Mouse (Mus musculus) lung, postnatal 25 days (tissue): ENCODE results near the gene Cyb5d1.
"Not testable (repeated sequence)": the region's sequence is repeated elsewhere in the genome, so short reads cannot be mapped to it uniquely, and the experiment has no call there.

Experiments used
- DNase-seq: peaks from one replicate; pipeline ENCODE4 v3.0.0; 2022; ENCODE audit warnings: low spot score

Cyb5d1 gene

GRCm38 (mm10) chr11:69403691-69404594 lies 8.5 kb upstream of the Cyb5d1 start:
- no peak for DNase-seq

DNA sequence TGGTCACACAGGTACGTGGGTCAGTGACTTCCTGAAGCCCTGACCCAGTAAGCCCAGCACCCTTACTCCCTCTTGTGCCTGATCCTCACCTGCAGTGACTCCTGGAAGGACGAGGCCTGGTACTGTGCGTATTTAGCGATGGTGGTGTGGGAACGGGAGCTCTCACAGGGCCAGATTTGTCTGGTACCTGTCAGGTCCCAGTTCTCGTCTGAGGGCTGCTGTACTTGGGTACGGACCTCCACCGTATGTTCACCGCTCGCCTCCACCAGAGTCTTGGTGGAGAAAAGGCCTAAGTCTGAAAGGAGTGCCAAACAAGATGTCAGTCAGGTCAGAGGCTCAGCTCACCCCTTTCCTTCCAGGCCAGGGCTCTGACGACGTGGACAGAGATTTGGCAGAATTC lies 6.6 kb upstream of the Cyb5d1 start:
- DNase-seq: no peak

DNA sequence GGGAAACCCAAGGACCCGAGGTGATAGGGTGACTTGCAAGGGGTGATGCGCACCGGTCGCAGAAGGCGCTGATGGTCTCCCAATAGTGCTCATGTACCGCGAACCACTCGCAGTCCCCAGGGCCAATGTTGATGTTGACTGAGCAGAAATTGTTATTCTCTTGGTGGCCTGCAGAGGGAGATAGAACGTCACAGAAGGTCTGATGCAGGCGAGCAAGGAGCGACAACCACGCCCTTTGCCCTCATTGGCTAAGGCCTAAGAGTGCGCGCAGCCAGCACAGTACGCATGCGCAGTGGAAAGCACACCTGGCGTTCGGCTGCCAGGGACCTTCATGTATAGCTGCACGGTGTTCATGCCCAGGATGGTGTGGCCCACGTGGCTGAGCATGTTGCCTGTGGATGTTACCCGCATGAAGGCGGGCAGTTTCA lies 5.8 kb upstream of the Cyb5d1 start:
- peak; percentile 95 for DNase-seq

DNA sequence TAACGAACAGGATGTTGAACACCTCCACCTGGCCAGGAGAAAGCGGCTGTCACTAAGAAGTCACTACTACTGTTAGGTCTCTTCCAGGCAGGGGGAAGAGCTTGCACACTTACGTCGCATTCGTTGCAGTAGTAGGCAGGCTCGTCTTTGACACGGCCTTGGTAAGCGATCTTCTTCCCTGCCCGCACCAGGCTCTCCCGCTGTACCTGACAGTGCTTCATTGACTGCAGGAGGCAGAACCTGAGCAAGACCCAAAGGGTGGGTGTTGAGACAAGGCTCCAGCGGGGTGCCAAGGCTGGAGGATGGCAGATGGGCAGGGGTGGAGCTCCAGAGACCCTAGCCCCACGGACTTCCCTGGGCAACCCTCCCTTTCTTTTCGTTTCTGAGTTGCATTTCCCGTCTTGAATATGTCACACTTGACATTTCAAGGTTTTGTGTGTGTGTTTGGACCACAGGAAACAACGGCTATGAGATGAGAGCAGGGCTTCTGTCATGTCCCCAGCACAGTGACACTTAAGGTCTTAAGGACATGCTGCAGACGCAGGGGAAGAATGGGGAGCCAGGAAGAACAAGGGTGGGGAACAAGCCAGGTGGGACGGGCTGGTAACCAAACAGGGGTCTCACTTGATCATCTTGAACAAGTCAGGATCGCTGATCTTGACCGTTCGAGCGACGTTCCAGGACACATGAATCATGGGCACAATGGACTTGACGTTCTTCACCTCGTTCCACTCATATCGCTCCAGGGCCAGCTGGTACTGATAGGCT lies 4.8 kb upstream of the Cyb5d1 start:
- no peak for DNase-seq

DNA sequence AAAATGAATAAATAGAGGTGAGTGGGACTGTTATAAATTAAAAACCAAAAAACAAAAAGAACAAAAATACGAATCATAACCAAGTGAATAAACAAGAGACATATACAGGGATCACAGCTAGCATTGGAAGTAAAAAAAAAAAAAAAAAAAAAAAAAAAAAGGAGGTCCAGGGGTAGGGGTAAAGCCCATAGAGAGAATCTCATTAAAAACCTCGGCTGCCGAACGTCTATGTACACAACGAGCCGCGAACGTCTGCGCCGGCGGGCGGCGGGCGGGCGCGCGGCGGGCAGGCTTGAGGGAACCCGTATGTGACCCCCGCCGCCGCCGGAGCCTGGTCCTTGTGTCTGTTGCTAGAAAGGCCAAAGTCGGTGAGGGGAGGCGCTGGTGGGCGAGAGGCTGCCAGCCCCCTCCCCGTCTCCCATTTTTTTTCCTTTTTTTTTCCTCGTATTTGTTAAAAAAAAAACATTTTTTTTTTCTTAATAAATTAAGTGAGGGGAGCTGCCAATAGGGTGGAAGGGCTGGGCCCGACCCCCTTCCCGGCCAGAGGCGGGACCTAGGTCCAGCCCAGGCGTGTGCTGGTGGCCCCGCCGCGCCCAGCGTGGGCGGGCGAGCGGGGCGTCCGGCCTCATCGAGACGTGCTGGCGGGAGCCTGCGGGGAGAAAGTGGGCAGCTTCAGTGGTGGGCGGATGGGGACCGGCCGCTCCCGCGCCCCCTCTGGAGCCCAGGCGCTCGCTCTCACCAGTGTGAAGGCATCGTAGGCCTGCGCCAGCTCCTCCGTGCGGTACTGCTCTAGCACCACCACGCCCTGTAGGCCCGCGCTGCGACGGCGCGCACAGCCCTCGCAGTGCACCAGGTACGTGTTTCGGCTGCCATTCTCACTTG lies 4.0 kb upstream of the Cyb5d1 start:
- DNase-seq: no peak

DNA sequence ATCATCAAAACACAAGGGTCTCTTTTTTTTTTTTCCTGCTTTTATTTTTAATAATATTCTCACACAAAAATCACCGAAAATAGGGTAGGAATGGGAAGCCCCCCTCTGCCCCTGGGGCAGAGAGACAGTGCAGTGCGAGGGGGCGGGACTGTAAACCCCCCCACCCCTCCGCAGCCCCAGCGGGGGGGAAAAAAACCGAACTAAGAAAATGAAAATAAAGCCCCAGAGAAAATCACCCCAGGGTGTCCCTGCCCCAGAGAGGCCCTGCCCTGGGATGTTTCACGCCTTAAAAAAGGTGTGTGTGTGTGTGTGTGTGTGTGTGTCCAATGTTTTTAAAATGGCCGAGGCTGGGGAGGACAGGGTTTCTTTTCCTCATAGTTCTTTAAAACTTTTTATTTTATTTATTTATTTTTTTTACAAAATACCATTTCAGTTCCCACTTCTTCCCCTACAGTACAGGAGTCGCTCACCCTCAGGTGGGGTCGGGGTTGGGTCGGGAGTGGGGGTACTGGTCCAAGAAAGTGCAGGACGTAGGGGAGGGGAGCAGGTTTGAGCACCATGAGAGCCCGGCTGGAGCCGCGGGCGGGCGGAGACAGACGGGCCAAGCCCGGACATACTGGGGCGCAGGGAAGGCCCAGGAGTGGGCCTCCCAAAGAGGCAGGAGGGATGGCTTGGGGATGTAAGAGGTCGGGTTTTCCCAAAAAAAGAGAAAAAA lies 3.2 kb upstream of the Cyb5d1 start:
- DNase-seq: no peak

GRCm38 (mm10) chr11:69398059-69398458 lies 2.6 kb upstream of the Cyb5d1 start, which contains the start of gene Tmem88:
Gene Tmem88, minus strand, starts transcription at chr11:69398234.
- no peak for DNase-seq

- DNase-seq: no peak
These were observed 2.2 kb upstream of the Cyb5d1 start for GRCm38 (mm10) chr11:69397581-69398057.

GRCm38 (mm10) chr11:69396772-69397171 lies 1.3 kb upstream of the Cyb5d1 start:
- DNase-seq: no peak

DNA sequence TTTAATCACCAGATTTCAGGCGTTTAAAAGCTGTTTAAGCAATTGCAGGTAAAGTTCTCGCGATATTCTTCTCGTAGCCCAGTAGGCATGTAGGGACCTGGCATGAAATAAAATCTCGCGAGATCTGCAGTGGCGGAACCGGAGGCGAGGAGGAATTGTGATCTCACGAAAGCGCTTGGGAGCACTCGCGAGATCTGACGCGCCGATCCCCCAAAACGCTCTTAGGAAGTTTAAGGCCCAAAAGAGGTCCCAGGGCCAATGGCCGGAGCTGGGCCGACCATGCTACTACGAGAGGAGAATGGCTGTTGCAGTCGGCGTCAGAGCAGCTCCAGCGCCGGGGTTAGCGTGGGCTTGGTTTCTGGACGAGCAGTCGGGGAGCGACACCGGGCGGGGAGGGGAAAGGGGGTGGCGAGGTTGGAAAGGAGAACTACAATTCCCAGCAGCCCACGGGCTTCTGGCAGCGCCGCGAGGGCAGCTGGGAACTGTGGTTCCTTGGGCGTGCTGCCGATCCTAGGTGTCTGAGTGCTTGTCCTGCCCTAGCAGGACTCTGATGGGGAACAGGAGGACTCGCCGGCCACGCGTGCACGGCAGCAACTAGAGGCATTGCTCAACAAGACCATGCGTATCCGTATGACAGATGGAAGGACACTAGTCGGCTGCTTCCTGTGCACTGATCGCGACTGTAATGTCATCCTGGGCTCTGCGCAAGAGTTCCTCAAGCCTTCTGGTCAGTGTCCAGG lies 373 bp upstream of the Cyb5d1 start:
- peak; percentile 99 for DNase-seq

DNA sequence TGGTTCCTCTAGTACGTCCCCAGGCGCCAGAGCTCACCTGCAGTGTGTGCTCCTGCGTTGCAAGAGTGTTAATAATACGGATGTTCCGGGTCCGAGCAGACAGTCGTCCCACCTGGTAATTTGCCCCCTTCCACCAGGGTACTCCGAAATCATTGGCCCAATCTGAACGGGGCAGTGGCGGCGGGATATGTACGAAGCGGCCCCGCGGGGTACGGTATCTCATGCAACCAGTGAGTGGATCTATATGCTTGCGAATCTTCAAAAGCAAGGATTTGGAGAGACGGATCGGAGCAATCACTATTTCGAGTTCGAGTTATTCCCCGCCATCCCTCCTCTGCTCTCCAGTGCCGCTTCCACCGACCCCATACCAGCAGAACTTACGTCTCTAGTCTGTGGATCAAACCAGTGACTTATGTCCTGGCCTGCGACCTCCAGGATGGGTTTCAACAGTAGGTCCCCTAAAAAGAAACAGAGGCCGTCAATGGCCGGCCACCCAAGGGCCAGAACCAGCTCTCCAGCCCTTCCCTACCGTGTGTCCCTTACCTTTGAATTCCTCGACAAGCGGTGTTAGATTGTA lies 752 bp downstream of the Cyb5d1 start:
- DNase-seq: not testable (repeated sequence)

- DNase-seq: peak; percentile 85
These were observed 4.9 kb downstream of the Cyb5d1 start for GRCm38 (mm10) chr11:69390400-69391034.

- no peak for DNase-seq
These were observed 5.7 kb downstream of the Cyb5d1 start for GRCm38 (mm10) chr11:69389531-69390399.

DNA sequence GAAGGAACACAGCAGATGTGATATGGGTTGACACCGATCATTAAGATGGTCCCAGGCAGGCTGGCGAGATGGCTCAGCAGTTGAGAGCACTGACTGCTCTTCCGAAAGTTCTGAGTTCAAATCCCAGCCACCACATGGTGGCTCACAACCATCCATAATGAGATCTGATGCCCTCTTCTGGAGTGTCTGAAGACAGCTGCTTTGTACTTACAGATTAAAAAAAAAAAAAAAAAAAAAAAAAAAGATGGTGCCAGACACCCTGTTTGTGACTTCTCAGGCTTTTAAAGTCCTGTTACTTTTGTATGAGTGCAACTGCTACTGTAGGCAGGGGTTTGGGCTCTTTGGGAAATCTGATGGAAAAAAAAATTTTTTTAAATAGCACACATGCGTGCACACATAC lies 6.8 kb downstream of the Cyb5d1 start:
- DNase-seq: no peak

DNA sequence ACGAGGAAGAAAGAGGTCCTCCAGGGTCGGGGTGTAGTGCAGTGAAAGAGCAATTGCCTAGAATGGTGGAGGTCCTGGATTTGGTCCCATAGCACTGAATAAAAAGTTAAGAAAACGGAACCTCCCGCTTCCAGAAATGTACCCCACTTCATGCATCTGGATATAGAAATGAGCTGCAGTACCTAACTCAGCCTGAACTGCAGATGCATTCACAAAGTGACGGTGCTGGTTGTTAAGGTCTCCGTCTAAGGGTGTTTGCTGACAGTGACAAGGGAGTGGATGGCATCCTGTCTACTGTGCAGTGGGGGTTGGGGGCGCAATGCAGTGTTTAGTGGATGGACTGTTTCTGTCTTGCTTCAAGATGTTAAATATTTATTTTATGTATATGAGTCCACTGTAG lies 8.7 kb downstream of the Cyb5d1 start:
- DNase-seq: no peak

DNA sequence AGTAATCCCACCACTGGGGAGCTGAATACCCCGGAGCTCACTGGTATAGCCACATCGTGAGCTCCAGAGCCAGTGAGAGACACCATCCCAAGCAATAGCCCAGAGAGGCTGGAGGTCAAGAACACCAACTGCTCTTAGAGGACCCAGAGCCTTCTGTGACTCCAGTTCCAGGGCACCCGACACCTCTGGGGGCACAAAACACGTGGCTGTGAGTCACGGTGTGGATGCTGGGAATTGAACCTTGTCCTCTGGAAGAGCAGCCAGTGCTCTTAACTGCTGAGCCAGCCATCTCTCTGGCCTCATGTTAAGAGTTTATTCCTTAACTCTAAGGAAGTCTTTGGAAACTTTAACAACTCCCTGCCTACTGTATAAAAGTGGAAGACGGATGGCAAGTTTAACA lies 10.5 kb downstream of the Cyb5d1 start:
- no peak for DNase-seq

DNA sequence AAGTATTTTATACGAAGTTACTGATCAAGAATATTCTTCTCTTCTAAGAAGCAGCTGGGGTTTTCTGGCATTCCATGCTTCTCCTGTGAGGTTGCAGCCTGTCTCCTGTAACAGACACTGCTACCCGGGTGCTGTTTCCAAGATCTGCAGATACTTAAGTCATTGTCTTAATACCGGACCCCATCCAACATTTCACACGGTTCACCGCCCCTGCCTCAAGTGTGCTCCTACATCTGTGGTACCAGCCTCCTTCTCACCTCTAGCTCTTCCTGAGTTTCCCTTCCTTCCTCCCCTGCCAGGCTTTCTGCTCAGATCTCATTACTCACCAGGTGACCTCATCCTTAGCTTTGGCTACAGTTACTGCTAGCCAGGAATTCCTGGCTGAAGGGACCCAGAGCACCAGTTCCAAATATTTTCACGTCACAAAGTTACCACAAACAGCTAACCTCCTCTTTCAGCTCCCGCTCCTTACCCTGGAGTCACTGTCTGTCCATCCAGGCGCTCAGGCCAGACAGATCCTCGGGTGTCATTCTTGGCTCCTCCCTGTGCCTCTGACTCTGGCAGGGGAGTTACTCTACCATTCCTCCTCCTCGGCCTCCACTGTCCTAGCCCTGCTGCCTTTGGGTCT lies 12.8 kb downstream of the Cyb5d1 start:
- no peak for DNase-seq

GRCm38 (mm10) chr11:69381356-69381755 lies 14.1 kb downstream of the Cyb5d1 start:
- DNase-seq: no peak
